Mouse (Mus musculus) granulocyte monocyte progenitor cell, adult 5-6 weeks (primary cell): ENCODE data around the gene Pcbp3. TPM values are rescaled to one million over a fixed set of nuclear protein-coding genes. Genes with fewer than 3 reads are reported as not detected.
A peak's percentile ranks its signal among the peaks of the same experiment; 100 is the strongest.

Experiments used
- ATAC-seq: replicated peaks from 2 replicates; pipeline ENCODE4 v1.8.0; 2016; ENCODE audit warnings: mild to moderate bottlenecking, moderate TSS enrichment, inconsistent platforms; ENCODE audit not compliant: poor library complexity, severe bottlenecking
- total RNA-seq, 2 experiments: library from RNA; stranded (forward) in 1 of 2; stranded (reverse) in 1 of 2; fragments of 200-712, 200-1000 nt in 1 of 2; fragments of >200 nt in 1 of 2; fragmentation: Nextera tagmentation in 1 of 2; gene quantifications; 2 replicates each; pipeline ENCODE4 v1.2.3; 2014 to 2017

Pcbp3 gene
- total RNA-seq, 2 experiments from 2014 or later: 9.8 to 16.1 TPM

GRCm38 (mm10) chr10:76736764-76737163 is 224.9 kb downstream of the Pcbp3 start:
- no peak for ATAC-seq

DNA sequence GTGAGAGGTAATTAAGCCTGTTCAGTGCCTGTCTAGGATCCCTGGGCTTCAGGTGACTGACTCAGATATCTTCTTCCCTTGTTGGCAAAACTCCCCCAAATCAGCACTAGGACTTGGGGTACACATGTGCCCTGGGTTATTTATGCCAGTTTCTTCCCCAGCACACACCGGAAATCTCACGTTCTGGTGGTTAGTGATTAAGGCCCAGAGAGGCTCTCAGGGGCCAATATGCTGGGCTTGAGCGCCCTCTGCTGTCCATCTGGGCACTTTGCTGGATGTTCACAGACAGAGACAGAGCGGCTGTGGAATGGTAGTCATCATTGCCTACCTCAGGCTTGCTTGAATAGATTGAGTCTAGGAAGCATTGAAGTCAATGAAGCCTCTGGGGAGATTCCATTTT is 226.7 kb downstream of the Pcbp3 start:
- peak; percentile 88 for ATAC-seq

DNA sequence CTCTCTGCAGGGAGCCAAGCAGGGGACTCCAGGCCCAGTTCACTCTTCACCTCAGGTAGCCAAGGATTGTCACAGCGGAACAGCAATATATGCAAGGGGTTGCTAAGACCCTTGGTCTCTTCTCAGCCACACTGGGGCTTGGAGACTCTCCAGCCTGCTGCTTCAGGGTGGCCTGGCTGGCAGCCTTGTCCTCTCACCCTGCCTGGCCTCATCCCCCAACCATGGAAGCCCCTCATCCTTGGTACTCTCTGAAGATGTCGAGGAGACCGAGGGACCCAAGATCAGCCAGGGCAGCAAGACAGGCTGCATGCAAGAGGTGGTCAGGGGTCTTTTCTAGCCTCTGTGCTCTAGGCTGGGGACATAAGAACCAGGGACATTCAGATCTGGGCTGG is 228.0 kb downstream of the Pcbp3 start:
- no peak for ATAC-seq

GRCm38 (mm10) chr10:76732881-76733676 is 228.6 kb downstream of the Pcbp3 start:
- ATAC-seq: peak; percentile 59

DNA sequence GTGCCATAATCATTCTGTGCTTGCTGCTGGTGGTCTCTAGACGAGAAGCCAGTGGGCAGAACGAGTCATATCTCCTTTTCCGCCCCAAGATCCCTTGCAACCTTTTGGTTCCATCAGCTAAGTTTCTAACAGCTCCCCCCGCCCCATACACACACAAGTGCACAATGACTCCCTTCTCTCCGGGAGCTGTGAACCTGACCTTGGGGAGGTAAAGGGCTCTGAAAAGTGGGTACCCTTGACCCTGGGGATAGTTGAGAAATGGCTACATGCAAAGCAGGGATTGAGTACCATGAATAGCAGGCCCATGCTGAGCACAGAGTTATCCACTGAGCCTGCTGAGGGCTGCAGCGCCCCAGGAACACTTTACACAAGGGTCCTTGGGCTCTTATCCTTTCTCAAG is 229.3 kb downstream of the Pcbp3 start:
- no peak for ATAC-seq

GRCm38 (mm10) chr10:76731621-76732239 is 230.0 kb downstream of the Pcbp3 start:
- ATAC-seq: no peak

- no peak for ATAC-seq
Observed at GRCm38 (mm10) chr10:76729631-76730620, 231.8 kb downstream of the Pcbp3 start.

DNA sequence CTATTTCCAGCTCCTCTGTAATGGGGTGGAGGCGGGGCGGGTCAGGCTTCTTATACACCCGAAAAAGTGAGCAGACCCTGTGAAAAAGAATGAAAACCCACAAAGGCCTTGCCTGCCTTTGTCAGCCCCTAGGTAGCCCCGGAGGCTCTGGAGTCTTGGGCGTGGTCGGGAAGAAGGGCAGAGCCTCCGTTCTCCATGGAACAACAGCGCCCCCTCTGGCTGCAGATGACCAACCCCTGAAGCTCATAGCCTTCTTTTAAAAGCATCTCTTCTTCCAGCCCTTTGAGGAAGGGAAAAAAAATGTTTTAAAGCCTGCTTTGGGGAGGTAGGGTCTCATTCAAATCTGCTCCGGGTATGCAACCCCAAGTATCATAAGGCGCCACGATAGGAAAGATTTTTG is 233.3 kb downstream of the Pcbp3 start:
- ATAC-seq: peak; percentile 62

- ATAC-seq: no peak
Observed at GRCm38 (mm10) chr10:76727301-76727700, 234.4 kb downstream of the Pcbp3 start.

DNA sequence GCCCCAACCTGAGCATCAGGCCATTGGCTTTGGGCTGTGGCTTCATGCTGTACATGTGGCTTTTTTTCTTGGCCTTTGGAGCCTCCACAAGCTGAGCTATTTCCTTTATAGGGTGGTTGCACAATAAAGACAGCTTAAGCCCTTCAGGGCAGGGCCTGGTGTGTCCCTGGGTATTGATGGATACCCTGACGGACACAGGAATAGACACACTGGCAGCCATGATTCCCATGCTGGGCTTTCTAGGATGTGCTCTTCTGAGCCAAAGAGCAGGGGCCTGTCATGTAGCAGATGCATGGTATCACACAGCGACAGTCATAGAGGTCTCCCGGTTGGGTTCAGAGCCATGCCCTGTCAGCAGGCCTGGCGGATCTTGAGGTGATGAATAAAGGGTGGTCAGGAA is 234.8 kb downstream of the Pcbp3 start:
- no peak for ATAC-seq

- ATAC-seq: no peak
Observed at GRCm38 (mm10) chr10:76725682-76726285, 235.9 kb downstream of the Pcbp3 start, which contains the start of gene Col6a1. Gene Col6a1 (minus strand): TSS chr10:76726168.

- ATAC-seq: no peak
Observed at GRCm38 (mm10) chr10:76725097-76725496, 236.6 kb downstream of the Pcbp3 start.

GRCm38 (mm10) chr10:76724231-76724736 is 237.4 kb downstream of the Pcbp3 start:
- ATAC-seq: no peak

GRCm38 (mm10) chr10:76722751-76723450 is 238.8 kb downstream of the Pcbp3 start:
- no peak for ATAC-seq

DNA sequence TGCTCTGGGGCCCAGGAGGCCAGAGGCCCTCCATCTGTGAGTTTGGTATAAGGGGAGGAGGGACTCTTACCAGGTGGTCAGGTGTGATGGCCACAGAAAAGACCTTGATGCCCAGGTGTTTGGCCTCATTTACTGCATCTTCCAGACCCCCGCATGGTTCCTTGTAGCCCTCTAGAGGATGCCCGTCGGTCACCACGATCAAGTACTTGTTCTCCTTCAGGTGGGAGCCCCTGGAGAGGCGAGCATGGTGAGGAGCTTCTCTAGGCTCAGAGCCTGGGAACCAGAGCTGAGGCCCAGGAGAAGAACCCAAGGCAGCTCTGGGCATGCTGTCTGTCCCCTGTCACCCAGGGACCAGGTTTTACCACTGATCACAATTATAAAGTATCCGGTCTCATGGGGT is 239.9 kb downstream of the Pcbp3 start:
- ATAC-seq: no peak

DNA sequence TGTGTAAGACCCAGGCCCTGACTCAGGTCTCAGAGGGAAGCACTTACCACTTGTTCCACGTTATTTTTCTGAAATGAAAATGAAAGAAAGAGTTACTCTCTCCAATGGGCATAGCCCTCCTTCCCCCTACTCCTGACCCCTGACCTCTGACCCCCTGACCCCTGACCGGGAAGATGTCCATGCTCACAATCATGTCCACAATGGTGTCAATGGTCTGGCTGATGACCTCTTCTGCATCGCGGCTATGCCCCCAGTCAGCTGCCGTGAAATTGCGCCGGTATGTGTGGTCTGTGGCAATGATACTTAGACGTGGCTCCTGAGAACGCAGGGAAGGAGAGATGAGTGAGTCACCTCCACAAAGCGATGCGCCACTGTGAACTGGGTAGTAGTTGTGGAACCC is 240.5 kb downstream of the Pcbp3 start:
- no peak for ATAC-seq

DNA sequence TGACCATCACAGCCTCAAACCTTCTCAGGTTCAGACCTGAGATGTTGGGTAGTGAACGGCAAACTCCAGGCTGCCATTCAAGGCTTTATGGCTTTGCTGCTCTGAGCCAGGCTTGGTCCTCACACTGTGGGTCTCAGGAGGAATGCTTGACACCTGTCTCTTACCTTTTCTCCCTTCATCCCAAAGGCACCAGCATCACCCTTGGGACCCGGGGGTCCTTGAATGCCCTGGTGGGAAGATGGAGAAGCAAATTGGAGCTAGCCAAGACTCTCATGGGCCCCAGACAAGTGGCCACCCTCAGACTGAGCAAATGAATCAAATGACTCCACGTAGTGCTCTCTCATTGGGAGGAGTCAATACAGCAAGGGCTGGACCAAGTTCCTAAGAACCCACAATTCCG is 244.1 kb downstream of the Pcbp3 start:
- ATAC-seq: no peak

DNA sequence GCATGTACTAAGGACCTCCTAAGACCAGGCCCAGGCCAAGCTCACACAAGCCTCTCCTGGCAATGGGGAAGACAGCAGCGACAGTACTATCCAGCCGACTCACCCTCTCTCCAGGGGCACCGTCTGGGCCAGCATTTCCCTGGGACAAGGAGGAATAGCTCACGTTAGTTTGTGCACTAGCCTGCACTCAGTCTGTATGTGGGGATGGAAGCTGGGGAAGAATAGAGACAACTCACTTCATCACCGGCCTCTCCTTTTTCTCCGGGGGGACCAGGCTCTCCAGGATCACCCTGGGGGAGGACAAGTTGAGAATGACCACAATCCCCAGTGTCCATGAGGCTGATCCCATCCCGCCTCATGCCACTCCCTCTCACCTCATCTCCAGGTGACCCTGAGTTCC is 244.7 kb downstream of the Pcbp3 start:
- ATAC-seq: no peak

DNA sequence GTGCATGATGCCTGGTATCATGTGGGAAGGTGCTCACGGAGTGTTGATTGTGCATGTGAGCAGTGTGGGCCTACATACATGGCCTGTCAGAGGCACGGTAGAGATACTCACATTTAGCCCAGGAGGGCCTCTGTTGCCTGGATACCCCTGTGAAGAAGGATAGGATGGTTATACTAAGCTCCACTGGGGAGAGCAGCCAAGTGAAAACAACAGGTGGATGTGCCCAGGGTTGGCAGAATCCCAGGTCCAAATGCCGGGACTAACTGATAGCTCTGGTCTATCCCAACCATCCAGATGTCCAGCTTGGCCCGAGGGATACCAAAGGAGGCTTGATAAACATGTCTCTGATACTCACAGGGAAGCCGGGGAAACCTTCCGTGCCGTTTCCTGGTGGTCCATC is 247.4 kb downstream of the Pcbp3 start:
- ATAC-seq: no peak

GRCm38 (mm10) chr10:76712500-76712899 is 249.2 kb downstream of the Pcbp3 start:
- no peak for ATAC-seq
